Mouse (Mus musculus): ENCODE measurements around the gene Krtap10-10.

DNA sequence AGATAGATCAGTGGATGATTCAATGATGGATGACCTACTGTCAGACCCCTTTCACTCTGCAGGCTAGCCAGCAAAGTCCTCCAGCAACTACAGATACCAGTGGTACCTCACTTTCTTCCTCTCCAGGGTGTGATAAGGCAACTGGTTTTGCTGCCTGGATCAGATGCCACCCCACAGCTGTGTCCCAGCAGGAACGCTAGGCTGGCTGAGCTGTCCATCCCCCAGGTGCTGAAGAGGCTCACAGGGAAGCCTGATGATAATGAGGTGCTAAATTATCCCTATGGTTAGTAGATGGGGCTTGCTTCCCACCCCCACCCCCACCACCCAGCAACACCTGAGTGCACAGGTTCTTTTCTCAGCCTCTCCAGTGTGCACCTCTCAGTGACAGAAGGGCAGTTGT, 31.8 kb downstream of the Krtap10-10 start:
- TF ChIP-seq CTCF (IDR thresholded peaks at IDR 0.05; ENCODE audit: low read depth, low read length) (no peak), POLR2A (IDR thresholded peaks at IDR 0.05; ENCODE audit: borderline replicate concordance, low read depth, low read length) (no peak)

All from bone marrow macrophage, adult 2 months (primary cell).